Mouse (Mus musculus): ENCODE data around the gene Pxdn. TPM values are rescaled to one million over a fixed set of nuclear protein-coding genes. Genes with fewer than 3 reads are reported as not detected.

The Pxdn gene
- polyA plus RNA-seq, 1 experiment: 22.8 TPM

DNA sequence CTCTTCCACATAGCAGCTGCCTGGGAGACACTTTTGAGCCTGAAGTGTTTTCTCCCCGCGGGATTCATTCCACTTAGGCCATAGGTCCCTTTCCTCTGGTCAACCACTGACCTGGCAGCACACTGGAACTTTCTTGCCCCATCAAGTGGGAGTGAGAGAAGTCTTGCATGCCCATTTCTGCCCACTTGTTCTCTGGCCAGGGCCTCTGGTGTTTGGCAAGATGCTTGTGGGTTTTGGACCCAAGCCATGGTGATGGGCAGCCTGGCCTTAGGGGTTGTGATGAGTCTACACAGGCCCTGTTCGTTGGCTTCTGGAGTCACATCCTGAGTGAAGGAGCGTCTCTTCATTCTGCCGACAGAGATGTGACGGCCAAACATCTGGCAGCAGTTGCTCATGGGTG, 47.7 kb downstream of the Pxdn start:
- H3K36me3 ChIP-seq (ENCODE audit: control insufficient read depth, insufficient read depth): peaks cover 64% of the 10 kb centered on the region
- H3K4me3 ChIP-seq (ENCODE audit: insufficient read depth, poor library complexity, severe bottlenecking): no peak overlapping the region
- no peaks in the 10 kb centered on the region for H3K27me3 ChIP-seq (ENCODE audit: control insufficient read depth, insufficient read depth, insufficient read length)
- H3ac ChIP-seq (ENCODE audit: control insufficient read depth, insufficient read length, low read depth): no peak overlapping the region
- TF ChIP-seq MYOD1 (IDR thresholded peaks at IDR 0.05; ENCODE audit: control insufficient read depth, insufficient read length, low read depth) (no peak), FOSL1 (IDR thresholded peaks at IDR 0.05; ENCODE audit: insufficient read depth, low read length, poor library complexity, severe bottlenecking) (no peak), CEBPB (IDR thresholded peaks at IDR 0.05; ENCODE audit: low read depth) (no peak), CTCF (IDR thresholded peaks at IDR 0.05; ENCODE audit: control insufficient read depth, insufficient read depth, insufficient read length) (no peak), USF1 (IDR thresholded peaks at IDR 0.05; ENCODE audit: low read depth) (no peak), MYOG (IDR thresholded peaks at IDR 0.05; ENCODE audit: control insufficient read depth, extremely low read depth, insufficient read length) (no peak), MAX (IDR thresholded peaks at IDR 0.05) (no peak)
- H3K79me2 ChIP-seq (ENCODE audit: control insufficient read depth, insufficient read depth): no peaks in the 10 kb centered on the region
- H3K79me3 ChIP-seq (ENCODE audit: low read depth): no peaks in the 10 kb centered on the region

DNA sequence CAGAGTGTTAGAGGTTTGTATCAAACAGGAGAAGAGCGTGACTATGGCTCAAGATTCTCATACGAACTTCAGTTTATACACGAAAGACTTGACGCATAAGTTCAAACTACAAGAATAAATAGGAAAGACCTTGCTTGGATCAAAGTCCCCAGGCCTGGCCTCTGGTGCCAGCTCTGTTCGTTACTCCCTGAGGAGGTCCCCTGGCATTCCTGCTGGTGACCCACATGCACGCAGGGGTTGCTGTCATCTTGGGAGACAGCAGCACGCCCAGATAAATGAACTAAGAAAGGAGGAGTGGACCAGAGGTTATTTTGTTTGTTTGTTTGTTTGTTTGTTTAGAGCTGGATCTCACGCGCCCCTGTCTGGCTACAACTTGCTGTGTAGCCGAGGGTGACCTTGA, 48.8 kb downstream of the Pxdn start:
- Histone ChIP-seq H3K79me3 (ENCODE audit: low read depth) (no peaks in the 10 kb centered on the region), H3ac (ENCODE audit: control insufficient read depth, insufficient read length, low read depth) (no peak overlapping the region), H3K79me2 (ENCODE audit: control insufficient read depth, insufficient read depth) (no peaks in the 10 kb centered on the region), H3K27me3 (ENCODE audit: control insufficient read depth, insufficient read depth, insufficient read length) (no peaks in the 10 kb centered on the region), H3K36me3 (ENCODE audit: control insufficient read depth, insufficient read depth) (peaks cover 67% of the 10 kb centered on the region), H3K4me3 (ENCODE audit: insufficient read depth, poor library complexity, severe bottlenecking) (no peak overlapping the region)
- TF ChIP-seq FOSL1 (IDR thresholded peaks at IDR 0.05; ENCODE audit: insufficient read depth, low read length, poor library complexity, severe bottlenecking) (no peak), USF1 (IDR thresholded peaks at IDR 0.05; ENCODE audit: low read depth) (no peak), CTCF (IDR thresholded peaks at IDR 0.05; ENCODE audit: control insufficient read depth, insufficient read depth, insufficient read length) (no peak), MYOG (IDR thresholded peaks at IDR 0.05; ENCODE audit: control insufficient read depth, extremely low read depth, insufficient read length) (no peak), MAX (IDR thresholded peaks at IDR 0.05) (no peak), MYOD1 (IDR thresholded peaks at IDR 0.05; ENCODE audit: control insufficient read depth, insufficient read length, low read depth) (no peak), CEBPB (IDR thresholded peaks at IDR 0.05; ENCODE audit: low read depth) (no peak)

DNA sequence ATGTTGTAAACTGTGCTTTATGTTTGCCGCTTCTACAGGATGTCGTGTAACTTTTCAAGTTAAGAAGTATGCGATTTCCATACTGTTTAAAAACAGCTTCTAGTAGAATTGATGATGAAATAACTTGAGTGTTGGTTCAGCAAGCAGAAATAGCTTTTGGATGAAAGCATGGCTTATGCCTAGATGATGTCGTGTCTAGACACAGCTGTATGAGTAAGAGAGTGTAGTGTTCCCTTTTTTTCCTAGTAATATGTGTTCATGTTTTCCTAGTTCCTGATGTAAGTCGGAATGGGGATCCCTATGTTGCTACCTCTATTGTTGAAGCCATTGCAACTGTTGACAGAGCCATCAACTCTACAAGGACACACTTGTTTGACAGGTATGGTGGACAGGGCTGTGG, 61.5 kb downstream of the Pxdn start:
- Histone ChIP-seq H3K27me3 (ENCODE audit: control insufficient read depth, insufficient read depth, insufficient read length) (no peaks in the 10 kb centered on the region), H3ac (ENCODE audit: control insufficient read depth, insufficient read length, low read depth) (no peak overlapping the region), H3K4me3 (ENCODE audit: insufficient read depth, poor library complexity, severe bottlenecking) (no peak overlapping the region), H3K36me3 (ENCODE audit: control insufficient read depth, insufficient read depth) (peaks cover 73% of the 10 kb centered on the region), H3K79me3 (ENCODE audit: low read depth) (no peaks in the 10 kb centered on the region), H3K79me2 (ENCODE audit: control insufficient read depth, insufficient read depth) (no peaks in the 10 kb centered on the region)
- TF ChIP-seq MYOD1 (IDR thresholded peaks at IDR 0.05; ENCODE audit: control insufficient read depth, insufficient read length, low read depth) (no peak), USF1 (IDR thresholded peaks at IDR 0.05; ENCODE audit: low read depth) (no peak), MYOG (IDR thresholded peaks at IDR 0.05; ENCODE audit: control insufficient read depth, extremely low read depth, insufficient read length) (no peak), FOSL1 (IDR thresholded peaks at IDR 0.05; ENCODE audit: insufficient read depth, low read length, poor library complexity, severe bottlenecking) (no peak), CTCF (IDR thresholded peaks at IDR 0.05; ENCODE audit: control insufficient read depth, insufficient read depth, insufficient read length) (no peak), CEBPB (IDR thresholded peaks at IDR 0.05; ENCODE audit: low read depth) (no peak), MAX (IDR thresholded peaks at IDR 0.05) (no peak)

DNA sequence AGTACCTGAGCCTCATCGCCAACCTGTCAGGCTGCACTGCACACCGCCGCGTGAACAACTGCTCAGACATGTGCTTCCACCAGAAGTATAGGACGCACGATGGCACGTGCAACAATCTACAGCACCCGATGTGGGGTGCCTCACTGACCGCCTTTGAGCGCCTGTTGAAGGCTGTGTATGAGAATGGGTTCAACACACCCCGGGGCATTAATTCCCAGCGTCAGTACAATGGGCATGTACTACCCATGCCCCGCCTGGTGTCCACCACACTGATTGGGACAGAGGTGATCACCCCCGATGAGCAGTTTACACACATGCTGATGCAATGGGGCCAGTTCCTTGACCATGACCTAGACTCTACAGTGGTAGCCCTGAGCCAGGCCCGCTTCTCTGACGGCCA, 64.5 kb downstream of the Pxdn start:
- H3K27me3 ChIP-seq (ENCODE audit: control insufficient read depth, insufficient read depth, insufficient read length): no peaks in the 10 kb centered on the region
- H3K79me3 ChIP-seq (ENCODE audit: low read depth): peaks cover 6% of the 10 kb centered on the region
- TF ChIP-seq USF1 (IDR thresholded peaks at IDR 0.05; ENCODE audit: low read depth) (no peak), CTCF (IDR thresholded peaks at IDR 0.05; ENCODE audit: control insufficient read depth, insufficient read depth, insufficient read length) (no peak), MAX (IDR thresholded peaks at IDR 0.05) (no peak), MYOG (IDR thresholded peaks at IDR 0.05; ENCODE audit: control insufficient read depth, extremely low read depth, insufficient read length) (no peak), MYOD1 (IDR thresholded peaks at IDR 0.05; ENCODE audit: control insufficient read depth, insufficient read length, low read depth) (no peak), FOSL1 (IDR thresholded peaks at IDR 0.05; ENCODE audit: insufficient read depth, low read length, poor library complexity, severe bottlenecking) (no peak), CEBPB (IDR thresholded peaks at IDR 0.05; ENCODE audit: low read depth) (no peak)
- no peak overlapping the region for H3K4me3 ChIP-seq (ENCODE audit: insufficient read depth, poor library complexity, severe bottlenecking)
- peaks cover 10% of the 10 kb centered on the region for H3K79me2 ChIP-seq (ENCODE audit: control insufficient read depth, insufficient read depth)
- H3ac ChIP-seq (ENCODE audit: control insufficient read depth, insufficient read length, low read depth): no peak overlapping the region
- peaks cover 68% of the 10 kb centered on the region for H3K36me3 ChIP-seq (ENCODE audit: control insufficient read depth, insufficient read depth)

DNA sequence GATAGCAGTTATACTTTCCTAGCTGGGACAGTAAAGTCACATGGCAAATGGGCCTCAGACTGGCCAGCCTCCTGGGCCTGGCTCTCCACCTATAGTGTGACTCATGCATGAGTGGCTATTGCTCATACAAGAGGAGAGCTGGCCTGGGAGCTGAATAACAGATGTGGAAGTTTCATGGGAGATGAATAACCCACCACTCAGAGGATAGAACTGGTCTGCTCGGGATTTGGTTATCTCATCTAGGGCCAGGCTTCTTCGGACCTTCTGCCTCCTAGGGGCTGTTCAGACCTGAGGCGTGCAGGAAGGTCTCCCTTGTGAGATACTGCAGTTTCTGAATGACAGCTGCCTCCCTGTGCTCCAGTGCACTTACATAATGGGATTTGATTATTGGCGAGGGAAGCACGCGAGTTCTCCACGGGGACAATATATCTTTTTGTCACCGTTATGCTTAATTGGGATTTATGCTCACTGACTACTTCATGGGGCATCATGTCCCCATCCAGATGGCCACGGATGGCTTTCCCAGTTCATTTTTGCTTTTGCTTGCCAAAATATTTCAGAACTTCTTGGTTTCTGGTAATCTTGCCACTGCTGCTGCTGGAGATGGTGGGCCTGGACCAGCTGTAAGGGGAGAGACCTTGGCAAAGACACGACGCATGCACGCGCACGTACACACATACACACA, 66.4 kb downstream of the Pxdn start:
- H3K36me3 ChIP-seq (ENCODE audit: control insufficient read depth, insufficient read depth): peaks cover 70% of the 10 kb centered on the region
- no peaks in the 10 kb centered on the region for H3K27me3 ChIP-seq (ENCODE audit: control insufficient read depth, insufficient read depth, insufficient read length)
- peaks cover 10% of the 10 kb centered on the region for H3K79me2 ChIP-seq (ENCODE audit: control insufficient read depth, insufficient read depth)
- no peak overlapping the region for H3K4me3 ChIP-seq (ENCODE audit: insufficient read depth, poor library complexity, severe bottlenecking)
- no peak overlapping the region for H3ac ChIP-seq (ENCODE audit: control insufficient read depth, insufficient read length, low read depth)
- TF ChIP-seq USF1 (IDR thresholded peaks at IDR 0.05; ENCODE audit: low read depth) (peak; percentile 91), CEBPB (IDR thresholded peaks at IDR 0.05; ENCODE audit: low read depth) (peak; percentile 46), MYOG (IDR thresholded peaks at IDR 0.05; ENCODE audit: control insufficient read depth, extremely low read depth, insufficient read length) (no peak), FOSL1 (IDR thresholded peaks at IDR 0.05; ENCODE audit: insufficient read depth, low read length, poor library complexity, severe bottlenecking) (peak; percentile 93)
- peaks cover 6% of the 10 kb centered on the region for H3K79me3 ChIP-seq (ENCODE audit: low read depth)

DNA sequence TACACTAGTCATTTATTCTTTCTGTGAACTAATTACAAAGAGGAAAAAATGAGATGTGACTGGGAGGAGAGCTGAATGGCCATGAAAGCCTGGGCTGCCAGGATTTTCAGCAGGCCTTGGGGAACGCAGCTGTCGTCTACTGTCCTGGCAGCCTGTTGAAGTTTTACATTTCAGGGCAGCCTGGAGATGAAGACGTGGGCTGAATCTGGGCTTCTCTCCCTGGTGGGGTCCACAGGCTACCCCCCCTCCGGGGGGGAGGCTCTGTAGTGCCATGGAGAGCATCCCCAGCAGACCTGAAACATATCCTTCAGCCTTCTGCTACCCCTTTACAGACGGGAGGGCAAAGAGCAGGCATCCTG, 66.9 kb downstream of the Pxdn start:
- no peaks in the 10 kb centered on the region for H3K27me3 ChIP-seq (ENCODE audit: control insufficient read depth, insufficient read depth, insufficient read length)
- H3K79me3 ChIP-seq (ENCODE audit: low read depth): peaks cover 6% of the 10 kb centered on the region
- TF ChIP-seq MYOG (IDR thresholded peaks at IDR 0.05; ENCODE audit: control insufficient read depth, extremely low read depth, insufficient read length) (no peak), USF1 (IDR thresholded peaks at IDR 0.05; ENCODE audit: low read depth) (no peak), MYOD1 (IDR thresholded peaks at IDR 0.05; ENCODE audit: control insufficient read depth, insufficient read length, low read depth) (no peak), CEBPB (IDR thresholded peaks at IDR 0.05; ENCODE audit: low read depth) (no peak), MAX (IDR thresholded peaks at IDR 0.05) (no peak), CTCF (IDR thresholded peaks at IDR 0.05; ENCODE audit: control insufficient read depth, insufficient read depth, insufficient read length) (no peak), FOSL1 (IDR thresholded peaks at IDR 0.05; ENCODE audit: insufficient read depth, low read length, poor library complexity, severe bottlenecking) (no peak)
- no peak overlapping the region for H3K4me3 ChIP-seq (ENCODE audit: insufficient read depth, poor library complexity, severe bottlenecking)
- peaks cover 10% of the 10 kb centered on the region for H3K79me2 ChIP-seq (ENCODE audit: control insufficient read depth, insufficient read depth)
- H3ac ChIP-seq (ENCODE audit: control insufficient read depth, insufficient read length, low read depth): no peak overlapping the region
- peaks cover 68% of the 10 kb centered on the region for H3K36me3 ChIP-seq (ENCODE audit: control insufficient read depth, insufficient read depth)
